18 mouse cellular contexts compared by ENCODE assay signal in the genomic region with DNA sequence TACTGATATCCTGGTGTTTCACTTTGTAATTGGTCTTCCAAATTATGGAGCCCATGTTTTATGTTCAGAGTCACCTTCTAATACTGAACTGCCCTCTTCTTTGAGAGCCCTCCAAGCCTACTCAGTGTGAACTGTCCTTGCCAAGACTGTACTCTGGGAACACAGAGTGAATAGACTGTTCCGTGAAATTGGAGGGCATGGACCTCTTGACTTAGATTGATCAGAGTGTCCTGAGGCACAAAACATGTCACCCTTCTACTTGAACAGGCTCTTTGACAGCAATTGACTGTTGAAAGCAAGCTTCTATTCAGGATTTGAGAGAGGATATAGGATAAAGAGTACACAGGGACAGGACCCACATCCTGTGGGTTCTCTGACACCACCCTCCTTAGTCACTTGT.
DNase-seq lines count a peak whose midpoint lies in the region; ATAC-seq and TF ChIP-seq lines count a peak whose summit lies in the region.
"Had no signal": no experiment of that assay in that cellular context is flagged by ENCODE, and none has a peak within 500 bp of the region (broad histone marks: within the 10 kb centered on the region; RNA-seq: fewer than 3 reads in every experiment).

No protein-coding gene starts in this region.

- H3K4me3 ChIP-seq in hindbrain, embryonic 10.5 days, result no peak overlapping the region
- H3K4me3 ChIP-seq in hindbrain, embryonic 12.5 days, result no peak overlapping the region
- no peak overlapping the region for H3K4me3 ChIP-seq in kidney, adult 2 months (ENCODE audit: insufficient read depth, low read depth, low read length)
- H3K4me3 ChIP-seq: embryonic facial prominence, embryonic 10.5 days; forebrain, embryonic 10.5 days; heart, adult 2 months; heart, embryonic 13.5 days had no signal

- ATAC-seq in hindbrain, embryonic 12.5 days (ENCODE audit: low FRiP score), result no peak
- ATAC-seq: CD4-positive, CD25-positive, alpha-beta regulatory T cell, adult 4 months; forebrain, embryonic 14.5 days had no signal

- 45% methylated on average over 1 of the region's 1 CpGs for WGBS in hindbrain, embryonic 10.5 days
- 54% methylated on average over 1 of the region's 1 CpGs for WGBS in hindbrain, embryonic 12.5 days
- WGBS in kidney, adult 2 months, result 46% methylated on average over 1 of the region's 1 CpGs

- H3K4me1 ChIP-seq in hindbrain, embryonic 10.5 days (replicated peaks), result 0 out of 2 replicates have a peak, but pooled peaks cover 4% of the 10 kb centered on the region
- H3K4me1 ChIP-seq in hindbrain, embryonic 12.5 days, result no peaks in the 10 kb centered on the region
- no peaks in the 10 kb centered on the region; the same call in 1 of the 2 replicates for H3K4me1 ChIP-seq in kidney, adult 2 months (ENCODE audit: control insufficient read depth, insufficient read depth, low read length)
- H3K4me1 ChIP-seq: embryonic facial prominence, embryonic 10.5 days; forebrain, embryonic 10.5 days; heart, embryonic 13.5 days had no signal

- H3K36me3 ChIP-seq in hindbrain, embryonic 10.5 days, result no peaks in the 10 kb centered on the region
- no peaks in the 10 kb centered on the region for H3K36me3 ChIP-seq in hindbrain, embryonic 12.5 days
- no peaks in the 10 kb centered on the region for H3K36me3 ChIP-seq in kidney, adult 2 months (ENCODE audit: control insufficient read depth, insufficient read depth, low read length)
- H3K36me3 ChIP-seq: embryonic facial prominence, embryonic 10.5 days; forebrain, embryonic 10.5 days; G1E; heart, embryonic 13.5 days had no signal

- H3K27me3 ChIP-seq in hindbrain, embryonic 10.5 days (ENCODE audit: insufficient read depth, poor library complexity, severe bottlenecking), result peaks cover 89% of the 10 kb centered on the region
- H3K27me3 ChIP-seq in hindbrain, embryonic 12.5 days, result peaks cover 37% of the 10 kb centered on the region
- H3K27me3 ChIP-seq in kidney, adult 2 months (replicated peaks; ENCODE audit: control insufficient read depth, insufficient read depth, low read length), result no peaks in the 10 kb centered on the region

- no peak for TF ChIP-seq POLR2A in kidney, adult 2 months (IDR thresholded peaks at IDR 0.05; ENCODE audit: low read depth, low read length)

- peak; percentile 3 for DNase-seq in embryo, embryonic 10 days (ENCODE audit: low spot score)
- no peak for DNase-seq in embryo, embryonic 9.5 days (ENCODE audit: extremely low spot score)
- peak; percentile 3 for DNase-seq in hindbrain, embryonic 10.5 days (ENCODE audit: low spot score)
- DNase-seq in kidney, adult 2 months, result no peak
- no peak for DNase-seq in kidney, postnatal 4 days
- DNase-seq in fat pad, adult 2 months (ENCODE audit: extremely low read depth, low read depth, low spot score), result peak; percentile 1
- DNase-seq: adrenal gland, adult 8-10 months; adrenal gland, postnatal 36 days; B cell, adult 2 months; gastrocnemius, postnatal 36 days had no signal

- TF ChIP-seq CTCF in kidney, adult 2 months (conservative IDR thresholded peaks at IDR 0.05; ENCODE audit: insufficient read depth, insufficient read length, low read depth, low read length), result no peak

- H3K9ac ChIP-seq in hindbrain, embryonic 12.5 days, result no peak overlapping the region
- H3K9ac ChIP-seq: heart, embryonic 13.5 days had no signal

- no peak overlapping the region for H3K4me2 ChIP-seq in hindbrain, embryonic 12.5 days (replicated peaks)
- H3K4me2 ChIP-seq: heart, embryonic 13.5 days had no signal

- H3K27ac ChIP-seq in hindbrain, embryonic 10.5 days, result no peak overlapping the region
- no peak overlapping the region for H3K27ac ChIP-seq in hindbrain, embryonic 12.5 days
- H3K27ac ChIP-seq in kidney, adult 2 months (ENCODE audit: insufficient read depth, low read depth, low read length), result peak overlapping the region; percentile 74; the same call in 1 of the 2 replicates
- H3K27ac ChIP-seq: embryonic facial prominence, embryonic 10.5 days; forebrain, embryonic 10.5 days; heart, adult 2 months; heart, embryonic 13.5 days had no signal

- H3K9me3 ChIP-seq in hindbrain, embryonic 10.5 days, result no peaks in the 10 kb centered on the region
- no peaks in the 10 kb centered on the region for H3K9me3 ChIP-seq in hindbrain, embryonic 12.5 days (replicated peaks)
- H3K9me3 ChIP-seq: embryonic facial prominence, embryonic 10.5 days; forebrain, embryonic 10.5 days; G1E; heart, embryonic 13.5 days had no signal

Comparison
In these comparisons a context has a peak if more than half of its experiments do, and no peak if none do; other contexts are left out.
1. DNase-seq: peak in embryo, embryonic 10 days (single experiment), hindbrain, embryonic 10.5 days (single experiment) and fat pad, adult 2 months (single experiment); none in embryo, embryonic 9.5 days (single experiment), kidney, adult 2 months (single experiment) and kidney, postnatal 4 days (0 of 2).